ENCODE assay signal across 16 mouse cellular contexts in the genomic region with DNA sequence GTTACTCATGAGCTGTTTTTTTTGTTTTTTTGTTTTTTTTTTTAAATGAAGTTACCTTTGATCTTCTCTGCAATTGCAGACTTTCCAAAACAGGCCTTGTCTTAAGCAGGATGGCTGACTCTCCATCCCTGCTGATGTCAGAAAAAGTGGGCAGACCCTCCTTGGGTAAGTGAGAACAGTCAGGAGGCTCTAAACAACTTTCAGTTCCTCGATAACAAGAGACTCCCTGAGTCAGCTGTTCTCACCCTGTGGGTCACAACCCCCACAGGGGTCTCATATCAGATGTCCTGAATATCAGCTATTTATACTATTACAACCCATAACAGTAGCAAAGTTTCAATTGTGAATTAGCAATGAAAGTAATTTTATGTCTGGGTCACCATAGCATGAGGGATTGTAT.
"Had no signal": no experiment of that assay in that cellular context is flagged by ENCODE, and none has a peak within 500 bp of the region (broad histone marks: within the 10 kb centered on the region; RNA-seq: fewer than 3 reads in every experiment).

No protein-coding gene starts in this region.

- H3K27me3 ChIP-seq: neural tube, embryonic 13.5 days; neural tube, embryonic 15.5 days; stomach, embryonic 15.5 days had no signal

- H3K4me2 ChIP-seq: neural tube, embryonic 13.5 days; neural tube, embryonic 15.5 days; stomach, embryonic 15.5 days had no signal

- DNase-seq: retina, postnatal 1 day; right cerebral cortex, adult 18-20 months; right cerebral cortex, postnatal 14 days; right cerebral cortex, postnatal 25 days; right cerebral cortex, postnatal 4 days; spleen, adult 18-20 months; thymus, adult 18-20 months; thymus, adult 2 months; thymus, postnatal 14 days; thymus, postnatal 25 days; thymus, postnatal 36 days; thymus, postnatal 4 days had no signal

- H3K4me1 ChIP-seq: stomach, embryonic 15.5 days had no signal

- H3K4me3 ChIP-seq: neural tube, embryonic 13.5 days; neural tube, embryonic 15.5 days; stomach, embryonic 15.5 days had no signal

- H3K9me3 ChIP-seq: neural tube, embryonic 13.5 days; neural tube, embryonic 15.5 days; stomach, embryonic 15.5 days had no signal

- H3K9ac ChIP-seq: neural tube, embryonic 13.5 days; neural tube, embryonic 15.5 days; stomach, embryonic 15.5 days had no signal

- H3K36me3 ChIP-seq: neural tube, embryonic 13.5 days; neural tube, embryonic 15.5 days; stomach, embryonic 15.5 days had no signal

- H3K27ac ChIP-seq: neural tube, embryonic 13.5 days; neural tube, embryonic 15.5 days; stomach, embryonic 15.5 days; stomach, postnatal 0 days had no signal
